Mouse (Mus musculus): ENCODE data around the gene Dennd4b. TPM values are rescaled to one million over a fixed set of nuclear protein-coding genes. Genes with fewer than 3 reads are reported as not detected.
"Not testable (repeated sequence)": the region's sequence is repeated elsewhere in the genome, so short reads cannot be mapped to it uniquely, and the experiment has no call there.

The Dennd4b gene
- total RNA-seq, 2 experiments from 2014 or later = 13.5 to 40.2 TPM

DNA sequence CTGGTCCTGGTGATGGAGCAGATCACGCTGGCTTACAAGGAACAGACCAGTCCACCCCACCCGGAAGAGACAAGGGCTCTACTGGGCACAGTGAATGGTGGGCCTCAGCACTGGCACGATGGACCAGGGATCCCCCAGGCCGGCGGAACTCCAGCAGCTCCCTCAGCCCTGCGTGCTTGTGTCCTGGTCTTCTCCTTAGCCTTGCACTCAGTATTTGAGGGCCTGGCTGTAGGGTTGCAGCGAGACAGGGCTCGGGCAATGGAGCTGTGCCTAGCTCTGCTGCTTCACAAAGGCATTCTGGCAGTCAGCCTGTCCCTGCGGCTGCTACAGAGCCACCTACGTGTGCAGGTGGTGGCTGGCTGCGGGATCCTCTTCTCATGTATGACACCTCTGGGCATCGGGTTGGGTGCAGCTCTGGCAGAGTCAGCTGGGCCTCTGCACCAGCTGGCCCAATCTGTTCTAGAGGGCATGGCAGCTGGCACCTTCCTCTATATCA is 13.2 kb upstream of the Dennd4b start:
- ATAC-seq (replicated peaks; ENCODE audit: low FRiP score, poor library complexity, severe bottlenecking) = not testable (repeated sequence)

DNA sequence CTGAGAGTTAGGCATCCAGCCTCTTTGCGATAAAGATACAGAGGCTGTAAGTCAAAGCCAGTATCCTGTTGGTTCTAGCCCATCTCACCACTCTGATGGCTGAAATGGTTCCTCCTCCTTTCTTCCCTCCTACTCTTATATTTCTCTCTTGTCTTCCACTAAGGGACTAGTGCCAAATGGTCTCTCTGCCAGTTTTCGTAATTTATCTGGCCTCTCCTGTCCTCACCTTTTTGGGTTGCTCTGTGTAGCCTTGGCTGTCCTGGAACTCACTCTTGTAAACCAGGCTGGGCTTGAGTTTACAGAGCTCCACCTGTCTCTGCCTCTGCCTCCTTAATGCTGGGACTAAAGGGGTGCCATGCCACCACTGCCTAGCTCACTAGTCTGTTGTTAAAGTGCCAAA is 12.3 kb upstream of the Dennd4b start:
- not testable (repeated sequence) for ATAC-seq (replicated peaks; ENCODE audit: low FRiP score, poor library complexity, severe bottlenecking)

DNA sequence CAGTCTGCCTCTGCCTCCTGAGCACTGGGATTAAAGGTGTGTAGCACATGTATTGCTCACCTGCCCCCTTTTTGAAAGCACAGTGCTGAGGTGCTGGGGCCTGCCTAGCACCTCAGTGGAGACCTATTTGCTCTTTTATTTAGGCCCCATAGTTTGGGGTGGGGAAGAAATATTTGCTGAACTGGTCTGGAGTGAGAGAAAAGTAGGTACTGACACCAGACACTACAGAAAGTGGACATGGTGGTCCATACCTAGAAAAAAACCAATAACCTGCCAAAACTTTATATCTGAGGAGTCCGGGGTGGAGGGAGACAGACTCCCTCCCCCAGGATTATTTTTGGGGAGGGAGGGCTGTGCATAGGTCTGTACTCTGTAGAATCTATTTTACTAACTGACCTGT is 11.8 kb upstream of the Dennd4b start:
- not testable (repeated sequence) for ATAC-seq (replicated peaks; ENCODE audit: low FRiP score, poor library complexity, severe bottlenecking)

DNA sequence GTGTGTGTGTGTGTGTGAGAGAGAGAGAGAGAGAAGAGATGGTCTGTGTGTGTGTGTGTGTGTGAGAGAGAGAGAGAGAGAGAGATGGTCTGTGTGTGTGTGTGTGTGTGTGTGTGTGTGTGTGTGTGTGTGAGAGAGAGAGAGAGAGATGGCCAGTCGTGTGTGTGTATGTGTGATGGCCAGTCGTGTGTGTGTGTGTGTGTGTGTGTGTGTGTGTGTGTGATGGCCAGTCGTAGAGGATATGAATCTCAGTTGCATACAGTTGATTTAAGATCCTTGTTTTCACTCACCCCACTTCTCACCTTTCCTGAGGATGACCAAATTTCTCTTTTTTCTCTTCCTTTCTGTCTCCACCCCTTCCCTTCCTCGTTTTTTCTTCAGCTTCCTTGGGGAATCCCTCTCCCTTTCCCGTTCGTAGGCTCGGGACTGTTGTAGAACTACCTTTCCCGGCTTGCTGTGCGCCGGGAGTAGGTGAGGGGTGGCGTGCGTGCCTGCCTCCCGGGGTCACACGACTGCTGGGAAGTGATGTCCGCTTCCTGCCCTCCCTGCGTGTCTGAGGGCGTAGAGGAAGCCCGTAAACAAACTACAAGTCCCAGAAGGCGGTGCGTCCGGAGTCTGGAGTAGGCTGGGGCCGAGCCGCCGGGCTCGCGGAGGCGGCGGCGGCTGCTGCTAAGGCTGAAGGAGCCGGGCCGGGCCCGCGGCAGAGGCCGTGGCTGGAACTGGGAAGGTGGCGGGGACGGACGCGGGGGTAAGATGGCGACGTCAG is 11.1 kb upstream of the Dennd4b start, which contains the start of gene Crtc2:
TSS of gene Crtc2 (plus strand) at position 511 of the 766 bp plus-strand sequence.
- peak; percentile 98 for ATAC-seq (replicated peaks; ENCODE audit: low FRiP score, poor library complexity, severe bottlenecking)

DNA sequence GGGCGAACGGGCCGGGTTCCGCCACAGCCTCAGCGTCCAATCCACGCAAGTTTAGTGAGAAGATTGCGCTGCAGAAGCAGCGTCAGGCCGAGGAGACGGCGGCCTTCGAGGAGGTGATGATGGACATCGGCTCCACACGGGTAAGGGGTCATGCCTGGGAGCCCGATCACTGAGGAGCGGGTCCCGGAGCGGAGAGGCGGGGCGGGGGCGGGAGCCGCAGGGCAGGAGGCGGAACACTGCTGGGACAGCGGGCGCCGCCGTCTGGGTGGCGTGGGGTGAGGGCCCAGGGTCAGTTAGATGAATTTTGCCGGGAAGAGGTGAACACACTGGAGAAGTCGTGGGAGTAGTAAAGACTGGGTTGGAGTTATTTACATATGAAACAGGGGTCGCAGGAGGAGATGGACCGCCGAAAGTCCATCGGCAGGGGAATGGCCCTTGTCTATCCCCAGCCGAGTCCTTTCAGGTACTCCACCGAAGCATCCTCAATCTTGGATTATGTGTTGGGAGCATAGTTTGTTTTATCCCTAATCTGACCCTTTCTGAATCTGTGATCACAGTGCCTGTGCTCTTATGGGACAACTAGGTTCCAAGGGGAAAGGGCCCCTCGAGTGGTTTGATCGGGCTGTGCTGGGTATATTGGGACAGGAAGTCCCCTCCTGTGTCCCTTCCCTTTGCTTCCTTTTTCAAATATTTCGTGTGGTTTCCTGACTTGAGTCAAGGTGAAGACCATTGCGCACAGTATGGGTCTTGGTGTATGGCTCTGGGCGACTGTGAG is 10.4 kb upstream of the Dennd4b start:
- peak; percentile 60 for ATAC-seq (replicated peaks; ENCODE audit: low FRiP score, poor library complexity, severe bottlenecking)

DNA sequence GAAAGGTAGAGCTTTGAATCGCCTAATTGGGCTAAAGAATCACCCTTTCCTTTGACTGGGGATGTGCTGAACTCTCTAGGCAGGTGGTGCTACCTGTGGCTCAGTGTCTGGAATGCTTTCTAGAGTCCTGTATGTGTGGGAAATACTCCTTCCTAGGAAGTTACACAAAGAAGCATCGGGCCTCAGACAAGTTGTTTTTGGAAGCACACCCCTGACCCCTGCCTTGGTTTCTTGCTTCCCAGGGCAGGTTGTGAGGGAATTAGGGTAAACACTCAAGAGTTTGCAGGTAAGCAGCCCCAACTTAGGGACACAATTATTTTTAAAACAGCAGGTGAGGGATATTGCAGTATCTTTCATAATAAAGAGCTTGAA is 9.8 kb upstream of the Dennd4b start:
- no peak for ATAC-seq (replicated peaks; ENCODE audit: low FRiP score, poor library complexity, severe bottlenecking)

DNA sequence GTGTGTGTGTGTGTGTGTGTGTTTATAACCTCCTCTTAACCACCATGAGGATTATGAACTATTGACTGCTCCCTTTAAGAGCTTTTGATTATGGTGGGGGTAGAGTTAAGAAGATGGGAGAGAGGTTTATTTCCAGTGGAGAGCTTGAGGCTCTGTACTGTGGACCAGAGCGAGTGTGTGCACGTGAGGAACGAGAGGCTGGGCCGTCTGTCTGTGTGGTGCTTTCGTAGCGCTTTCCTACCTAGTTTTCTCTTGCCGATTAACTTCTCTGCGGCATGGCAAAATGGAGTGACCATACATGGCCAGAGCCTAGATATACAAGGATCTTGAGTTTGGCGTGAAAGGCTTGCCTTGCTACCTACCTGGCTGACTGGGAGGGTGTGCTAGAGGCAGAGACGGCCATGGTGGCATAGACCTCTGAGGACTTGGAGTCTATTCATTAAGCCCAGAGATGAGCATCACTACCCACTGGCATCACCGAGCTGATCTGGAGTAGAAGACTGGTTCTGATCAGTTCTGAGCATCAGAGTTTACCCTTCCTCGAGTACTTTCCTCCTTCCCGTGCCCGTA is 9.1 kb upstream of the Dennd4b start:
- no peak for ATAC-seq (replicated peaks; ENCODE audit: low FRiP score, poor library complexity, severe bottlenecking)

DNA sequence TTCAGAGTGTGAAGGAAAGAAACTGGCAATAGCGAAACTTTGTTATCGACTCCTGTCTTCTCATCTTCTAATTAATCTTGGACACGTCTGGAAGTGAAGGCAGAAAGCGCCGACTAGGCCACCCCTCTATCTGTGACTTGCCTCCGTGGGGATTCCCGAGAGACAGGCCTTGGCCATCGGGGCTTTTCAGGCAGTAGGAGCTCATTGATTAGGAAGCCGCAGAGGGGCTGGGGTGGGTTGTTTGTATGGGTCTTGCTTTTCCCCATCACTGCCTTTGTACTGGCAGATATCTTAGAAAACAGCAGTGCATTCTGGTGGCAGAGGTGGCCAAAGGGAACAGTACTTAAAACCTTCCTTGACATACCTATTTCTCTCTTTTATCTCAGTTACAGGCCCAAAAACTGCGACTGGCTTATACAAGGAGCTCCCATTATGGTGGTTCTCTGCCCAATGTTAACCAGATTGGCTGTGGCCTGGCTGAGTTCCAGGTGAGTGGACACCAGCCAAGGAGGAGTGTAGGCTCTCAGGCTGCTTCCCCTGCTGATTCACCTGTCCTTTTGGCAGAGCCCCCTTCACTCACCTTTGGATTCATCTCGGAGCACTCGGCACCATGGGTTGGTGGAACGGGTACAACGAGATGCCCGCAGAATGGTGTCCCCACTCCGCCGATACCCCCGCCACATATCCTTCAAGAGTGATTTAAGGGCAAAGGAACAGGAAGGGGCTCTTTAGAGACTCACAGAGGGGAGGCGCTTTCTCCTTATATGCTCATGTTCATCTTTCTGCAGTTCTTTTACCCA is 8.1 kb upstream of the Dennd4b start:
- no peak for ATAC-seq (replicated peaks; ENCODE audit: low FRiP score, poor library complexity, severe bottlenecking)

DNA sequence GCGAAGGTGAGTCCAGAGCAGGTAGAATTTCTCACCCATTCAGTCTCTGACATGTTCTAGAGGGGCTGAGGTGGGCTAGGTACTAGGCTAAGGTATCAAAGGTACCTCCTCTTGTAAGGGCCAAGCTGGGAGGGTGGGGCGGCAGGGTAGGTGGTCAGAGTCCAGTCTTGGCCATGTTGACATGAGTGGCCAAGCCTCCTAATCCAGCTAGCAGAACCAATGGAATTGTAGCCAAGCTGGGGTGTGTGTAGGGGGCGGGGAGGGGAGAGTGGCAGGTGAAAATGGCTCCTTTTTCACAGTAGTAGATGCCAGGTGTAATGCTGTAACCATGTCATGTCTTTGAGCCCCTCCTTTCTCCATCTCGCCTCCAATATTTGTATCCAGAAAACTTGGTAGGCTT is 6.5 kb upstream of the Dennd4b start:
- no peak for ATAC-seq (replicated peaks; ENCODE audit: low FRiP score, poor library complexity, severe bottlenecking)

DNA sequence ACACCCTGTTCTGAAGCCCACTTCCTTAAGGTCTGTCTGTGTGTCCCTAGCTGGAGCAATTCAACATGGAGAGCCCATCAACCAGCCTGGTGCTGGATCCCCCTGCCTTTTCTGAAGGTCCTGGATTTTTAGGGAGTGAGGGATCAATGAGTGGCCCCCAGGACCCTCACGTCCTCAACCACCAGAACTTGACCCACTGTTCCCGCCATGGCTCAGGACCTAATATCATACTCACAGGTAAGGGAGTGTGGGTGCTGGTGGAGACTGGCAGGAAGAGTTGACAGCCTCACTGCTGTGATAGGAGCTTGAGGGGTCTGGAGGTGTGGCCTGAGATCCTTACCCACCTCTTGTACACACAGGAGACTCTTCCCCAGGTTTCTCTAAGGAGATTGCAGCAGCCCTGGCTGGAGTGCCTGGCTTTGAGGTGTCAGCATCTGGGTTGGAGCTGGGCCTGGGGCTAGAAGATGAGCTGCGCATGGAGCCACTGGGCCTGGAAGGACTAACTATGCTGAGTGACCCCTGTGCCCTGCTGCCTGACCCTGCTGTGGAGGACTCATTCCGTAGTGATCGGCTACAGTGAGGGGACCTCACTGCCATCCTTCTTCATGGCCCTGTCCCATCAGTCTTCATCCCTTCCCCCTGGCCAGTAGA is 1.7 kb upstream of the Dennd4b start:
- no peak for ATAC-seq (replicated peaks; ENCODE audit: low FRiP score, poor library complexity, severe bottlenecking)

DNA sequence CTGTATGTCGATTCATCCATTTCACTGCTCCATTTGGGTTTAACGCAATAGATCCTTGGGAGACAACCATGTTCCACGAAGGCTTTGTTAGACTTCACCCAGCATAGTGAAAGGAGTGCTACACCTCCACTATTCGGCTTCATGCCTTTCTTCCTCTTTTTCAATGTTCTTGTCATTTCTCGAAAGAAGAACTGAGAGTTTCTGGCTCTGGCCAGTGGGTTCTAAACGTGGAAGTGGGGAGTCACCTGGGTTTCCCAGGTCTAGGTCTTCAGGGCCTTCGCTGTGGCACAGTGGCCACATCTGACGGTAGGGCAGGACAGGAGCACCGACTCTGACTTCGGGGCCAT is 325 bp upstream of the Dennd4b start:
- no peak for ATAC-seq (replicated peaks; ENCODE audit: low FRiP score, poor library complexity, severe bottlenecking)

DNA sequence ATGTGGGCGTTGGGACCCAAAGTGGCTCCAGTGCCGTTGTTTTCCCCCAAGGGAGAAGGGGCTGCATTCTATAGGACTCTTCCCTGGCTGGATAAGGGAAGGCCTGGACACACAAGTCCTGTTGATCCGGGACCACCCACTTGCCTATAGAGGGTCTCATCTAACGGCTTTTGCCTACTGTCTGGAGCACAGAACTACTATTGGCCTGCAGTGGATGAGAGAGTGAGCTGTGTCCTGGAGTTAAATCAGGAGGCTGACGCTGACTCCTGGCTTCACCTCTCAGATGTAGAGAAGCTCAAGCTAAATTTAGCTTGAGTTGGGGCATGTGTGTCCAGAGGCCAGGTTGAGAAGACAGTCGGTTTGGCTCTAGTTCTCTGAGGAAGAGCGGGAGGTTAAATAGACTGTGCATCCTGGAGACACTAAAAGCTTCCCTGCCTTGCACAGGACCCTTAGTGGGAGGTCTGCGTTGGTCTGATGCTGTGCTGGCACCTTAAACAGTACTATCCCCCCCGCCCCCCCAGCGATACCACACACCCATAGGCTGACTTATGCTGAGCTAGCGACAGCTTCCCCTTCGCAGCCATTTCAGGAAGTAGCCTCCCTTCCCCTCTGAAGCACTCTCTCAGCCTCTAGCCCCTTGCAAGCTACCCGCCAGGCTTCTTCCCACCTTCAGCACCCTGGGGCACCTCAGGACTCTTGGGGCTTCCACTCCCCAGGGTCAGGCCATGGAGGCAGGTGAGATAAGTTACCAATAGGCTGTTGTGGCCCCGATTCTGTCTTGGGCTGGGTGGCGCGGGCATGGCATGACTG is 1.2 kb downstream of the Dennd4b start:
- no peak; the same call in 1 of the 2 replicates for ATAC-seq (replicated peaks; ENCODE audit: low FRiP score, poor library complexity, severe bottlenecking)

DNA sequence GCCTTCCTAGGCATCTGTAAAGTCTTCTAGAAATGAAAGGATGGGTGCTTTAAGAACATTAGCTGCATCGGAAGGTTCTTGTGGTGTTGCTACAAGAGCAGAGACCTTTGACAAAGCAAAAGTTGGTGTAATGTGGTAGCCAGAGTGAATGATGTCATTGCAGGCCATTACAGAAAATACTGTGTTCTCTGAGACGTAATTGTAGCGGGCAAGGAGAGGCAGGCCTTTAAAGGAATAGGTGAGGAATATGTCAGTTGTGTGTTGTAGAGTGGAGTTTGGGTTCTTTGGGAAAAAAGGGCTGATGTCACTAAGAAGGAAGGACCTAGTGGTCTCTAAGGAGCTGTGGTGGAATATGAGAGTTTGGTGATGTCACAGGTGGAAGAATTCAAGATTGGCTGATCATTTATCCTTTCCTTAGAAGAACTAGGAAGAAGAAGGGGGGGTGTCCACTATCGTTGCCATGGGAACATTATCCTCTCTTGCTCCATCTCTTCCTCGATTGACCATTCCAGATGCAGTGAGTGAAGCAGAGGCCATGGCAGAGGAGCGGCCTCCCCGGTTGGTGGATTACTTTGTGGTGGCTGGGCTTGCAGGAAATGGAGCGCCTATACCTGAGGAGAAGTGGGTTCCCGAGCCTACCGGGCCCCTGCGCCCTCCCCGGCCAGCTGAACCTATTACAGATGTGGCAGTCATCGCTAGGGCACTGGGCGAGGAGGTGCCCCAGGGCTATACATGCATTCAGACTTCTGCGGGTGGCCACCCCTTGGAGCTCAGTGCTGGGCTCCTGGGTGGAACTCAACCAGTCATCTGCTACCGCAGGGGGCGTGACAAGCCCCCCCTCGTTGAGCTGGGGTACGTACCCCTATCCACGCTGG is 2.2 kb downstream of the Dennd4b start:
- ATAC-seq (replicated peaks; ENCODE audit: low FRiP score, poor library complexity, severe bottlenecking) = no peak

DNA sequence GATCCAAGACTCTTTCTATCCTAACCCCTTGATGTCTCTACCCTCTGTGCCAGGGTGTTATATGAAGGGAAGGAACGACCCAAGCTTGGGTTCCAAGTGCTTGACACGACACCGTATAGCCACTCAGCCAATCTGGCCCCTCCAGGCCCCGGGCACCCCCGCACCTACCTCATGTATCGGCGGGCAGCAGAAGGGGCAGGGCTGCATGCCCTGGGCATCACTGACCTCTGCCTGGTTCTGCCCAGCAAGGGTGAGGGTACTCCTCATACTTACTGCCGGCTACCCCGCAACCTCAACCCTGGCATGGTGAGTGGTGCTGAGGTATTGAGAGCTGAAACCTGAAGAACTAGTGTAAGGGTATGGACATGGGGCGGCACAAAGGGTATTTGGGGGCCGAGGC is 3.2 kb downstream of the Dennd4b start:
- no peak for ATAC-seq (replicated peaks; ENCODE audit: low FRiP score, poor library complexity, severe bottlenecking)

DNA sequence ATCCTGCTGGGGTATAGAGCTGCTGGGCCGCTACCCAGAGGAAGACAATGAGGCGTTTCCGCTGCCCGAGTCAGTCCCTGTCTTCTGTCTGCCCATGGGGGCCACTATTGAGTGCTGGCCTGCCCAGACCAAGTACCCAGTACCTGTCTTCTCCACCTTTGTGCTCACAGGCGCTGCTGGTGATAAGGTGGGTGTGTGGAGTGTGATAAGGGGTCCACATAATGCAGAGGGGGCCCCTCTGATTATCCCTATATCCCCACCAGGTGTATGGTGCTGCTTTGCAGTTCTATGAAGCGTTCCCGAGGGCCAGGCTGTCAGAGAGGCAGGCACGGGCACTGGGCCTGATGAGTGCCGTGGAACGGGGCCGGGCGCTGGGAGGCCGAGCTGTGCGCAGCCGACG is 4.0 kb downstream of the Dennd4b start:
- no peak for ATAC-seq (replicated peaks; ENCODE audit: low FRiP score, poor library complexity, severe bottlenecking)

DNA sequence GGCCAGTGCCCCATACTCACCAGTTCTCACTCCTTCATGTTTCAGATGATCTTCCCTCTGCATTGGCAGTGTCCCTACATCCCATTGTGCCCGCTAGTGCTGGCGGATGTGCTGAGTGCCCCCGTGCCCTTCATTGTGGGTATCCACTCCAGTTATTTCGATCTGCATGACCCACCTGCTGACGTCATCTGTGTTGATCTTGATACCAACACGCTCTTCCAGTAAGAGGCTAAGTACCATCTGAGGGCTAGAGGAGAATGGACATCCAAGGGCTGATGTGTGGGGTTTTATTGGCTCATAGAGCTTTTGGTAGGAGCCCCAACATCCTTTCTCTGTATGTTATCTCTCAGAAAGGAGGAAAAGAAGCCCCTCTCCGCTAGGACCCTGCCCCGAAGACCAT is 5.8 kb downstream of the Dennd4b start:
- no peak for ATAC-seq (replicated peaks; ENCODE audit: low FRiP score, poor library complexity, severe bottlenecking)

DNA sequence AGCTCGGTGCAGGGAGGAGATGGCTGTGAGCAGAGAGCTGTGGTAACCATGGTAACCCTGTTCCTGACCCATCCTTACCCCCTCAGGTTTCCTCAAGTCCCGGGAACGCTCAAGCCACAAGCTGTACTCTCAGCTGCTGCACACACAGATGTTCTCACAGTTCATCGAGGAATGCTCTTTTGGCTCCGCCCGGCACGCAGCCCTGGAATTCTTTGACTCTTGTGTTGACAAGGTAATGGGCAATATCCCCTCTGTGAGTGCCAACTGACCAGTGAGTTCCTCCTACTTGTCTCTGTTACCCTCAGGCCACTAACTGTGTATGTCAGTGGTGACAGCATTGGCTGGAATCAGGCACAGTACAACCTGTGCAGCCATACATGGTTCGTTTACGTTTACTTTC is 7.2 kb downstream of the Dennd4b start:
- ATAC-seq (replicated peaks; ENCODE audit: low FRiP score, poor library complexity, severe bottlenecking) = no peak

DNA sequence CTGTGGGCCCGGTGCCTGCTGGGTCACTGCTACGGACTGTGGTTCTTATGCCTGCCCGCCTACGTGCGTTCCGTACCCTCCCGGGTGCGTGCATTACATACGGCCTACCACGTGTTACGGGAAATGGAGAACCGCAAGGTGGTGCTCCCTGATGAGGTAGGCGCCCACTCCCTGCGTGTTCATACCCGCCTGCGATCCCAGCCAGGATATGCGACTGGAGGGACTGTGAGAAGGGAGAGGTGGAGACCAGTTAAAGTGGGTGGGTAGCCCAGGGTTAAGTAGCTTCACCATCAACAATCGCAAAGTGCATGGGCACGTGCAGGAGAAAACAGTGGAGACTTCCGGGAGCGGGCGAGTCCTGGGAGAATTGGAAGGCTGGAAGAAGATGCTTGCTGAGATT is 8.9 kb downstream of the Dennd4b start:
- ATAC-seq (replicated peaks; ENCODE audit: low FRiP score, poor library complexity, severe bottlenecking) = no peak
